Mouse (Mus musculus) heart, postnatal 0 days (tissue): ENCODE data around the gene Adra1b. TPM values are rescaled to one million over a fixed set of nuclear protein-coding genes. Genes with fewer than 3 reads are reported as not detected.

ENCODE experiments used
- ATAC-seq: fragments of 200-750 bp; cut with Nextera tagmentation; 2 replicates; pipeline ENCODE4 v1.8.0; 2017; ENCODE audit warnings: low read depth, moderate number of reproducible peaks, moderate library complexity; ENCODE audit not compliant: insufficient read depth
- DNase-seq: peaks from one replicate; pipeline ENCODE4 v3.0.0-alpha.2; 2016; ENCODE audit warnings: low spot score
- H3K27ac ChIP-seq: fragments of 300-500 bp; sonication (generic); 2 replicates; pipeline ENCODE4 v1.5.1; 2014; ENCODE audit warnings: low read depth, mild to moderate bottlenecking
- H3K27me3 ChIP-seq: fragments of 300-500 bp; sonication (generic); 2 replicates; pipeline ENCODE4 v1.6.1; 2014; ENCODE audit warnings: low read length, mixed read lengths; ENCODE audit not compliant: control insufficient read depth, insufficient read depth
- H3K36me3 ChIP-seq: fragments of 300-500 bp; sonication (generic); replicated peaks from 2 replicates; pipeline ENCODE4 v1.6.1; 2014; ENCODE audit warnings: low read length, mixed read lengths; ENCODE audit not compliant: control insufficient read depth, insufficient read depth
- H3K4me1 ChIP-seq: fragments of 300-500 bp; sonication (generic); 2 replicates; pipeline ENCODE4 v1.6.1; 2014; ENCODE audit warnings: antibody characterized with exemption; ENCODE audit not compliant: control insufficient read depth, insufficient read depth
- H3K4me2 ChIP-seq: fragments of 300-500 bp; sonication (generic); 2 replicates; pipeline ENCODE4 v1.6.1; 2014; ENCODE audit warnings: low read depth, mild to moderate bottlenecking, low read length, moderate library complexity
- H3K4me3 ChIP-seq: fragments of 300-500 bp; sonication (generic); 2 replicates; pipeline ENCODE4 v1.5.1; 2014; ENCODE audit warnings: low read depth, low read length
- H3K9ac ChIP-seq: fragments of 300-500 bp; sonication (generic); replicated peaks from 2 replicates; pipeline ENCODE4 v1.6.1; 2014; ENCODE audit warnings: low read depth, low read length, mixed read lengths
- H3K9me3 ChIP-seq: fragments of 300-500 bp; sonication (generic); replicated peaks from 2 replicates; pipeline ENCODE4 v1.6.1; 2016; ENCODE audit warnings: low read length; ENCODE audit not compliant: control insufficient read depth
- CTCF ChIP-seq: IDR thresholded peaks from 2 replicates; pipeline ENCODE4 v1.5.1; 2016; ENCODE audit warnings: antibody characterized with exemption, control low read depth, low read depth
- EP300 ChIP-seq: IDR thresholded peaks from 2 replicates; pipeline ENCODE4 v1.6.1; 2016; ENCODE audit warnings: antibody characterized with exemption, low read depth
- WGBS: fragments of 180-500 bp; shearing (Covaris S2); extraction: QIAGEN DNeasy Blood & Tissue Kit; methylation state at CpG from one replicate; pipeline ENCODE4 v1.1.7; 2014; 5-methylcytosine and 5-hydroxymethylcytosine counted together
- polyA plus RNA-seq: library from polyadenylated mRNA; unstranded; fragments of >200 nt; fragmentation: Nextera tagmentation; extraction: Ambion mirVana; gene quantifications from 2 replicates; pipeline ENCODE4 v1.2.1, GENCODE M21; 2015
- total RNA-seq: library from RNA; depleted of rRNA; stranded (reverse); fragments of >200 nt; gene quantifications from 2 replicates; pipeline ENCODE4 v1.2.3, GENCODE M21; 2014; ENCODE audit warnings: low replicate concordance

Gene Adra1b
- total and polyA plus RNA-seq, 2 experiments from 2014 or later, result 24.5 to 56.4 TPM

DNA sequence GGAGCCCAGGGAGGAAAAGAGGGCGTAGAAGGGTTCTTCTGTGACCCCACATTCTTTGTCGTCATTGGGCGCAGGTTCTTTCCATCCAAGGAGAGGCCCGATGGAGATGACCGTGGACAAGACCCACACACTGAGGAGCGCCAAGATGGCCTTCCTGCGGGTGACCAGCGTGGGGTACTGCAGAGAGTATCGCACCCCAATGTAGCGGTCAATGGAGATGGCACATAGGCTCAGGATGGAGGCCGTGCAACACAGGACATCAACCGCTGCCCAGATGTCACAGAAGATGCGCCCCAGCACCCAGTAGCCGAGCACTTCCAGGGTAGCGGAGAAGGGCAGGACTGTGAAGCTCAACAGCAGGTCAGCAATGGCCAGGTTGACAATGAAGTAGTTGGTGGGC lies 65.6 kb downstream of the Adra1b start:
- 0 out of 2 replicates have a peak, but pooled peaks cover 12% of the 10 kb centered on the region for H3K27me3 ChIP-seq
- no peaks in the 10 kb centered on the region for H3K36me3 ChIP-seq
- 92% methylated on average over 15 of the region's 15 CpGs for WGBS
- no peak overlapping the region for H3K27ac ChIP-seq
- no peak overlapping the region for H3K9ac ChIP-seq
- DNase-seq, result no peak
- no peaks in the 10 kb centered on the region for H3K9me3 ChIP-seq
- ATAC-seq, result 0 out of 2 replicates have a peak, but pooled peaks have one; percentile 5
- 0 out of 2 replicates have a peak, but pooled peaks cover 12% of the 10 kb centered on the region for H3K4me1 ChIP-seq
- no peak for TF ChIP-seq CTCF
- TF ChIP-seq EP300, result no peak
- peak overlapping the region; percentile 56 for H3K4me3 ChIP-seq
- peak overlapping the region; percentile 63 for H3K4me2 ChIP-seq

DNA sequence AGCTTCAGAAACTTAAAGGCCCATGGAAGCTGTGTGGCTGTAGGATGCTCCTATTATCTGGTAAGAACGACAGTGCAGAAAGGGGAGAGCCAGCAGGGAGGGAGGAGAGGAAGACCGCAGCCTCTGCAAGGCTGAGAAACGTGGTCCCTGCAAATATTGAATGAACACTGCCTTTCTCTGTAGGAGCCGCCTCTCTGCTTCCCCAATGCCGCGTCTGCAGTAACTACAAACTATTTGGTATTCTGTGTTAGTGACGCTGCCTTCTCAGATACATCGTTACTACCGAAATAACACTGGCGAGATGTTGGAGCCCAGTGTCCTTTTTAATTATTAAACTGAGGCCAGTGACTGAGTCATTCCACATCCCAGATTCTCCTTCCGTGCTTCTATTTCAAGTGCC lies 66.5 kb downstream of the Adra1b start:
- 30% methylated on average over 11 of the region's 11 CpGs for WGBS
- ATAC-seq, result no peak
- peak overlapping the region; percentile 63 for H3K4me2 ChIP-seq

DNA sequence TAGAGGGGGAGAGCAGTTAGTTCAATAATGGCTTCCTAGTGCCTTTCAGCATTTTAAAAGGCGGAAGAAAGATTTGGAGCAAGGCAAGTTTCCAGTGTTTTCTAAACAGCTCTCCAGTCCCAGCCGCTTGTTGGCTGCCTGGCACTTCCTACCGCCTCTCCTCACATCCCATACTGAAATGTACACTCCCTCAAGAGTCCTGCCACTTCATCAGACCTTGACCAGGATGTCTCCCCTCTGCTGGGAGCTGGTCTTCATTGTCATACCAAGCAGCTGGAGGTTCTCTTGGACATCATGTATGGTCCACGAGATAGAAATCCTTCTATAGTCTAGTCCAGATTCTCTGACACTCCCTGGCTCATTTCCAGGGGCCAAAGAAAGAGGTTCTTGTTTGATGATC lies 69.5 kb downstream of the Adra1b start:
- 0 out of 2 replicates have a peak, but pooled peaks cover 12% of the 10 kb centered on the region for H3K4me1 ChIP-seq
- DNase-seq (no peak), ATAC-seq (no peak)
- H3K9me3 ChIP-seq, result no peaks in the 10 kb centered on the region
- H3K36me3 ChIP-seq, result no peaks in the 10 kb centered on the region
- TF ChIP-seq CTCF (no peak), EP300 (no peak)
- H3K9ac ChIP-seq, result no peak overlapping the region
- H3K4me2 ChIP-seq, result no peak overlapping the region
- H3K27me3 ChIP-seq, result 0 out of 2 replicates have a peak, but pooled peaks cover 8% of the 10 kb centered on the region
- no peak overlapping the region for H3K4me3 ChIP-seq
- 61% methylated on average over 4 of the region's 4 CpGs for WGBS
- no peak overlapping the region for H3K27ac ChIP-seq

More for the DNA sequence above, 66.5 kb downstream of the Adra1b start:
- H3K4me3 ChIP-seq, result peak overlapping the region; percentile 56
- H3K9ac ChIP-seq, result peak overlapping the region; percentile 16; the same call in 1 of the 2 replicates
- TF ChIP-seq EP300, result no peak
- 0 out of 2 replicates have a peak, but pooled peaks cover 12% of the 10 kb centered on the region for H3K27me3 ChIP-seq
- H3K9me3 ChIP-seq, result no peaks in the 10 kb centered on the region
- DNase-seq, result no peak
- H3K36me3 ChIP-seq, result no peaks in the 10 kb centered on the region
- 0 out of 2 replicates have a peak, but pooled peaks cover 12% of the 10 kb centered on the region for H3K4me1 ChIP-seq
- no peak overlapping the region for H3K27ac ChIP-seq

DNA sequence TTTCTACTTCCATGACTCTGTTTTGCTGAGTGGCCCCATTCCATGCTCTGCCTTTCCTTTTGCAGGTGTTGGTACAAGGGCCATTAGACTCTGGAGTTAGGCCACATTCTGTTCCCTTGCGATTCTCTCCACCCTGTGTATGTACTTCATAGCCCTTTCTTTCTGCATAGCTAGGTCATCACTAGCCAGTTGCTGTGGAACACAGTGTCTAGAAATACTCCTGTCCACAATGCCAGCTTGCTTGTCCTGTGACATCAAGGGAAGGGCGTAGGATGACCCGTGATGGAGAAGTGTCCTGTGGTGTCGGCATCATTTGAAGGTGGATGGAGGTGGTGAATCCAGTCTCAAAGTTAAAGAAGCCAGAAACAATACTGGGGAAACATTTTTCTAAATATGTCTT lies 74.2 kb downstream of the Adra1b start:
- Histone ChIP-seq H3K4me3 (no peak overlapping the region), H3K27me3 (no peaks in the 10 kb centered on the region), H3K9me3 (no peaks in the 10 kb centered on the region), H3K9ac (no peak overlapping the region), H3K4me1 (peaks cover 6% of the 10 kb centered on the region; the same call in 1 of the 2 replicates), H3K36me3 (no peaks in the 10 kb centered on the region), H3K4me2 (no peak overlapping the region), H3K27ac (0 out of 2 replicates have a peak overlapping the region, but pooled peaks have one; percentile 4)
- DNase-seq (no peak), ATAC-seq (no peak)
- 89% methylated on average over 4 of the region's 4 CpGs for WGBS
- TF ChIP-seq CTCF (no peak), EP300 (no peak)

DNA sequence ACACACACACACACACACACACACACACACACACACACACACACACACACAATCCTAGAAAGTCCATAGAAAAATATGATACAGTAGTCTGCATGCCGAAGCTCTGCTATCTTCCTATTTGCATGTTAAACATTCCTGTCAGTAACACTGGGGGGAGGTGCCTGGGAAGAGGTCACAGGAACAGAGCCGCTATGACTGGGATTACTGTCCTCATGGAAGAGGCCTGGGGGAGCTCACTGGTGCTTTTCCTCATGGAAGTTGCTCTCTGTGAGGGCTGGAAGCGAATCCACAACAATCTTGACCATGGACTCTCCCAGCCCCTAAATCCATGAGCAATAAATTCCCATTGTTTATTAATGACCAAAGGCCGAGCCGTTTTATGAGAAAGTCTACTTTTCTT lies 77.7 kb downstream of the Adra1b start:
- TF ChIP-seq CTCF (no peak), EP300 (no peak)
- ATAC-seq, result peak; percentile 72
- WGBS, result 43% methylated on average over 5 of the region's 5 CpGs
- Histone ChIP-seq H3K4me2 (no peak overlapping the region), H3K9ac (no peak overlapping the region), H3K4me3 (no peak overlapping the region), H3K36me3 (no peaks in the 10 kb centered on the region), H3K27ac (peak overlapping the region; percentile 27), H3K9me3 (no peaks in the 10 kb centered on the region), H3K27me3 (no peaks in the 10 kb centered on the region), H3K4me1 (peaks cover 14% of the 10 kb centered on the region)
- DNase-seq, result peak; percentile 73
